Mouse (Mus musculus): ENCODE results near the gene Rptn. TPM values are rescaled to one million over a fixed set of nuclear protein-coding genes. Genes with fewer than 3 reads are reported as not detected.
A peak's percentile ranks its signal among the peaks of the same experiment; 100 is the strongest.

The Rptn gene
- total RNA-seq (2021), result not detected
- long read RNA-seq, experiment 1, result 0 reads
- long read RNA-seq, experiment 2, result 0 reads

DNA sequence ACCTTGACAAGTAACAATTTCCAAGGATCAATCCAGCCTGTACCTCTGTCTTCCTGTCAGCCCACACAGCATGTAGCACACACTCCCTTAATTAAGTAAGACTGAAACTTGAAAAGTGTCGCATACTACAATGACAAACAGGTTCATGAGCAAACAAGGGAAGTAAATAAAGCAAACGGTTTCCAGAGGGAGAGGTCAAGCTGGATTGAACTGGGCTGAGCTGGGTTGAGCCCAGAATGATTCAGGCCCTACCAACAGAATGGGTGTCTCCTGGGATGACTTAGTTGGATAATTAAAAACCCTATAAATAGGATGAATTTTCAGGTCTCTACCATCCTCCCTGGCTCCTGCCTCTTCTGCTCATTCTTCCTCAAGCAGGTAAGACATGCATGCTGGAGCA, at the start of gene Rptn:
Rptn (plus strand) TSS at position 334 of the 400 bp plus-strand sequence.
- no peak for DNase-seq

DNA sequence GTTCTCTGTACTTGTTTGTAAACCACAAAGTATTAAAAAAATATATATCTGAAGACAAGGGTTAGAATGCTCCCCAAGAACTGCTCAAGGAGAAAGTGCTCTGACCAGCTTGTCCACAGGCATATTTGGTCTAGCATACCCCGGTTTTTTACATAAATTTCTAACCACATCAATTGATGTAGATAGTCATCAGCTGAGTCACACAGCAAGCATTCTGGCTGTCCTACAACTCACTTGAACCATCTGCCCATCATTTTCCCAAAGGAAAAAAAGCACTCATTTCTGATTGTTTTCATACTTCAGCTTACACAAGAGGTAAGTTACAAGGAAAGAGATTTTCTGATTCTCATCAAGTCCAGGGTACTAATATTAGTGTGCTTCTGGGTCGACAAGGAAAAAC, 46.6 kb upstream of the Rptn start:
- no peak for DNase-seq

- peak; percentile 4 to 14 for DNase-seq
Measured at GRCm38 (mm10) chr3:93360045-93360444, 33.5 kb upstream of the Rptn start.

DNA sequence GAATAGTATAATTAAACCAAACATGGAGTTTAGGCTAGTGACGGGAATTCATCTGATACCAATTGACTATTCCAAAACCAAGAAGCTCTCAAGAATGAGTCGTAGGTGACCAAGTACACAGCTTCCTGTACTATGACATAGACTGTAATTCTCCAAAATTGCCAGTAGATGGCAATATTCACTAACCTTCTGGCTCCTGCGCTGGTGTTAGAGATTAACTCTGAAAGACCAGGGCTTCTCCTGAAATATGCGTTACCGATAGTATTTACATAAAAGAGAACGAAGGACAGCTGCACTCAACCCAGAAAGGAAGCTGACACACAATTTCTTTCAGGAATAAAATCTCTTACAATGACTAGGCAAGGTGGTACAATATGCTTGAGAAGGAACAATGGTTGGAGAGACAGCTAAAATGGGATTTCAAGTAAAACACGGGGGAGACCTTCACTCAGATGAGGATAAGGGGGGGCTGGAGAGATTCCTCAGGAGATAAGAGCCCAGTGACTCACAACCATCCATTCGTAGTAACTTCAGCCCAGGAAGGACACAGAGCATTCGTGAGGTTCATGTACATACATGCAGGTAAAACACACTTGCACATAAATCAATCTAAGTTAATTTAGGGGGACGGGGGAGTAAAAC, 31.4 kb upstream of the Rptn start:
- peak; percentile 8 to 16 for DNase-seq

GRCm38 (mm10) chr3:93366966-93367575, 26.4 kb upstream of the Rptn start:
- no peak for DNase-seq

GRCm38 (mm10) chr3:93368171-93368570, 25.3 kb upstream of the Rptn start:
- DNase-seq, result no peak

DNA sequence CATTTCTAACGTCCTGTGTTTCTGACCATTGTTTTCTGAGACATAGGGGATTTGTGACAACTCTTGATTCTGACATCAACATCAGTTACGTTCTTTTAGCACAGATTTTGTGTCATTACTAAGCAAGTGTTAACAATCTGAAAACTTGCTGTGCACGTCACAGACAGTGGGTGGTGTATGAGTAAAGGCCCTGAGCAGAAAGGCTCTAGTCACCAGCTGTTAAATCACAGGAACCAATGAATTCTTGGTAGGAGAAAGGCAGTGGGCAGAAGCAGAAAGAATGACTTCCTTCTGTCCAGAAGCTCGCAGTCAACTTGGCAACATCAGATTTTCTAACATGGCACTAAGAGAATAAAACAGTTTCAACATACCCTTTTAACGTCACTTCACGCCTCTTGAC, 20.1 kb upstream of the Rptn start:
- DNase-seq, result no peak

DNA sequence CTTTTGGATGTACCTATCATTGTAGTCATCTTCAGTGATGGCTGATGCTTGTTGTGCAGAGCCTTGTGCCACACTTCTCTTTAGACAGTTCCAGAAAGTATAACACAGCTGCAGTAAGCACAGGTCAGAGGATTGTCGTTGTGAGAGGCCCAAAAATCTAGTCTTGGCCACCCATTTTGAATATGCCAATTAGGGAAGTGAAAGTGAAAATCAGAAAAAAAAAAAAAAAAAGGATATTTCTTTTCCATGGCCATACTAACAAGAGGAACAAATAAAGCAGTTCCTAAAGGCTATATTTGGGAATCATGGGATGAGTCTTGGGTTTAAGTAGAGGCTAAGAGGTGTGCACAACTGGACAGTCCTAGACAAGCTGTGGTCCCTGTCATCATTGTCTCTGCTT, 18.3 kb upstream of the Rptn start:
- DNase-seq, result no peak

DNA sequence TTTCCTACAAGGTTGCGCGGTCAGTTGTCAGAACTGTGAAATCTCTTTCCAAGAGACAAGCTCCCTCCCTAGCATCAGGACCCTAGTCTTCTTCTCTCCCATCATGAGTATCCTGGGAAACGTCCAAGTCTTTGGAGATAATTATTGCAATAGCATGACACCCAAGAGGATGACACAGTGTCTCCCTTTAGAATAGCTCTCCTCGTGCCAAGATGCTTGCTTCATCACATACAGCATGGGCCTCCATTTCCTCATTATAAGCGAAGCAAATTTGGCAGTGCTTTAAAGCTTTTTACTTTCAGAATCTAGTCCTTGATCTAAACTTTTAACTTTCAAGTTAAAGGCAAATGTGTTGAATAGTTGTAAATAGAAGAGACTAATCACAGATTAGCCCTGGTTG, 17.9 kb upstream of the Rptn start:
- DNase-seq, result no peak

DNA sequence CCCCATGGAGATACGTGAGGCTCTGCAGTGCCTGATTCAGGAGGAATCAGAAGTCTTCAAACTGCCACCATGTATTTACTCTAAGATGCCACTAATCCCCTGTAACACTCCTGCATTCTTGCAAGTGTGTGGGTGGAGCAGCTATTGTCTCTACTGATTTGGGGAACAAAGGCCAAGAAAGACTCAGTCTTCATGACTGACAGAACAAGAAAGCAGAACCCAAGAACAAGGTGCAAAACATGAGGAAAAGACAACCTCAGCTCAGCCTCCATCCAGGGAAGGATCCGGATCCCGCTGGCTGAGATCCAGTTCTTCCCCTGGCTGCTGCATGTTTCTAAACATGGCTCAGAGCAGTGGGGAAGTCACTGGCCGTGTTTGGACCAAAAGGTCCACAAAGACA, 15.4 kb upstream of the Rptn start:
- DNase-seq, result no peak

DNA sequence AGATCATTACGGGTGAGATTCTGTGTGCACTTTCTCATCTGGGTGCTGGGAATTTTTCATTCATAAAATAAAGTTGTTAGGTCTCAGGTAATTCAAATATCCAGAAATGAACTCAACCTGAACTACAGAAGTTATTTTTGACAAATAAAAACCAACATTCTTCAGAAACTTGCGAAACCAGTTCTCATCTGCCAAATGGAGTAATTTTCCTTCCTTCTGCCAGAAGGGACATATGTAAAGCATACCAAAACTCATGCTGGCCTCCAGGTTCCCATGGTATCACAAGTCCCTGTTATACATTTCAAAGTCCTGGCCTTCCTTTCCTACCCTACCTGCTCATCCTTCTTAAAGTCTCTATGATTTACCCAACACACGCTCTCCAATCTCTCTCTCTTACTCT, 10.4 kb downstream of the Rptn start:
- no peak for DNase-seq

DNA sequence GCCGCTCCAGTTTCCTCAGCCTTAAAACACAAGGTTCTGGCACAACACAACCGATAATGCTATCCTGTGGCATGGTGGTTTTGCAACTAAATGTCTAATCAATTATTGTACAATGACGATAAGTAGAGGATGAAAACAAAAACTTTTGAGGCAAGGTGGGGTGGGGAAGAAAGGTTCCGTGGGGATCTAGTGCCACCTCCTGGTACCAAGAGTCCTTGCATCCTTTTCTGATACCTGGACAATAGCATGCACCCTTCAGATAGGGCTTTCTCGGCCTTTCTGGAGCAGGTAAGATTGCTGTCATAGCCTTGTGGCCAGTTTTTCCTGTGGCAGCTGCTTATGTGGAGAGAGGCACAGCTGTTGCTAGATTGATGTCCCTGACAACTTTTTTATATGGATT, 13.5 kb downstream of the Rptn start:
- peak in 1 of 2 experiments; percentile 9 for DNase-seq

DNA sequence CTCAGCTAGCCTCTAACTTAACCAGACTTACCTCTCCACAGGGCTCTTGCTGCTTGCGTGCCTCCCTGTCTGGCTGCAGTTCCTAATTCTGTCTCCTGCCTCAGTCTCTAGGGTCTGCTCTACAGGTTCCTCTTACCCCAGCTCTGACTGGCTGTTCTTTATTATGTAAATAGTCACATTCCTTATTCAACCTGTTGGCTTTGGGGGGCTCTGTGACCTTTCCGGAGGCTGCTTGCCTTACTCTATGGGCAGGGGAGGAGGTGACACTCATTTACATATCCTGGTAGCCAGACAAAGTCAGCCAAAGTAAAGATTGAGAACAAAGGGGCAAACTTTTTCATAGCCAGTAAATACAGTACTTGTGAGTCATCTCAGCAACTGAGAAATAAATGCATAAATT, 18.4 kb downstream of the Rptn start:
- DNase-seq, result no peak

GRCm38 (mm10) chr3:93431673-93432072, 38.2 kb downstream of the Rptn start:
- no peak for DNase-seq

DNA sequence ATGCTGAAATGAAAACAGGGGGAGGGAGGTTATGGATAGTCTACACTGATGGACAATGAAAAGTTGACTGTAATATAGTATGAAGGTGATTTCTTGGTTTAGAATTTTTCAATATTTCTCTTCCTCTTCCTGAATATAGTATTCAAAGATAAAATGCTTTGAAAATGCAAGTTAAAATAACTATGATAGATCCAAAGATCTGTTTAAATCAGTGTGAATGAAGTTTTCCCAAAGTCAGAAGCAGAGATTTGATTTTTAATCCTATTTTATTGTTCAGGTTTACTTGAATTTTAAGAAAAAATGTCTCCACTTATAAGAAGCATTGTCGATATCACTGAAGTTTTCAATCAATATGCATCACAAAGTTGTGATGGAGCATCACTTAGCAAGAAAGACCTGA, 48.5 kb downstream of the Rptn start, which contains the start of gene Tchh:
Tchh (plus strand) TSS at position 301 of the 400 bp plus-strand sequence.
- no peak for DNase-seq

DNA sequence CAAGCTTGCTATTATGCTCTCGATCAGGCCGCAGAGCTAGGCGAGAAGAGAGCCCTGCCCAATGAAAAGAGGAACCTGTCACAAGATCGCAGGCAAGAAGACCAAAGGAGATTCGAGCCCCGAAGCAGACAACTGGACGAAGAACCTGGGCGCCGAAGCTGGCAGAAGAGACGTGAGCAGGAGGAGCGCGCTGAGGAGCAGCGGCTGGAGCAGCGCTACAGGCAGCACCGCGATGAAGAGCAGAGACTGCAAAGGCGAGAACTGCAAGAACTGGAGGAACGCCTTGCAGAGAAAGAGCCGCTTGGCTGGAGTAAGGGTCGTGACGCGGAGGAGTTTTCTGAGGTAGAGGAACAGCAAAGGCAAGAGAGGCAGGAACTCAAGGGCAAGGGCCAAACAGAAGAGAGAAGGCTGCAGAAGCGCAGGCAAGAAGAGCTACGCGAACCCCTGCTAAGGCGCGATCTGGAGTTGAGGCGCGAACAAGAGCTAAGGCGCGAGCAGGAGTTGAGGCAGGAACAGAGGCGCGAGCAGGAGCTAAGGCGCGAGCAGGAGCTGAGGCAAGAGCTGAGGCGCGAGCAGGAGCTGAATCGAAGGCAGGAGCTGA, 50.1 kb downstream of the Rptn start:
- DNase-seq, result peak; percentile 39 to 48

DNA sequence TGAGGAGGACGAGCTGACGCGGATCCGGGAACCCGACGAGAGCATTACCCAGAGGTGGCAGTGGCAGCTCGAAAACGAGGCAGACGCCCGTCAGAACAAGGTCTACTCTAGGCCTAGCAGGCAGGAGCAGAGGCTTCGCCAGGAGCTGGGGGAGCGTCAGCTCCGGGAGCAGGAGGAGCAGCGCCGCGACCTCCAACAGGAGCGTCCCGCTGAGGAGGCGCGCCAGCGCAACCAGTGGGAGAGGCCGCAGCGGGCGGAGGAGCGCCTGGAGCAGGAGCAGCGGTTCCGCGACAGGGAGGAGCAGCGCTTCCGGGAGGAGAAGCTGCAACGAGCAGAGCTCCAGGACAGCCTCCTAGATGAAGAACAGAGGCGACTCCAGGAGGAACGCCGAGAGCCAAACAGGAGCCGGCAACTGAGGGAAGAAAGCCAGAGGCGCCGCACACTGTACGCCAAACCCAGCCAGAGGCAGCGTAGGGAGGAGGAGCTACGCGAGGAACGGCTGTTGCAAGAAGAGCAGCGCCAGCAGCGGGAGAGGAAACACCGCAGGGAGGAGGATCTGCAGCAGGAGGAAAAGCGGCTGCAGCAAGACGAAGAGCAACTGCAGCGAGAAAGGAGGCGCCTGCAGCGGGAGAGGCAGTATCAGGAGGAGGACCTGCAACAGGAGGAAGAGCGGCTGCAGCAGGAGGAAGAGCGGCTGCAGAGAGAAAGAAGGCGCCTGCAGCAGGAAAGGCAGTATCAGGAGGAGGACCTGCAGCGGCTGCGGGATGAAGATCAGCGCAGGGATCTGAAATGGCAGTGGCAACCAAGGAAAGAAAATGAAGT, 51.1 kb downstream of the Rptn start:
- DNase-seq, result peak; percentile 78 to 83

DNA sequence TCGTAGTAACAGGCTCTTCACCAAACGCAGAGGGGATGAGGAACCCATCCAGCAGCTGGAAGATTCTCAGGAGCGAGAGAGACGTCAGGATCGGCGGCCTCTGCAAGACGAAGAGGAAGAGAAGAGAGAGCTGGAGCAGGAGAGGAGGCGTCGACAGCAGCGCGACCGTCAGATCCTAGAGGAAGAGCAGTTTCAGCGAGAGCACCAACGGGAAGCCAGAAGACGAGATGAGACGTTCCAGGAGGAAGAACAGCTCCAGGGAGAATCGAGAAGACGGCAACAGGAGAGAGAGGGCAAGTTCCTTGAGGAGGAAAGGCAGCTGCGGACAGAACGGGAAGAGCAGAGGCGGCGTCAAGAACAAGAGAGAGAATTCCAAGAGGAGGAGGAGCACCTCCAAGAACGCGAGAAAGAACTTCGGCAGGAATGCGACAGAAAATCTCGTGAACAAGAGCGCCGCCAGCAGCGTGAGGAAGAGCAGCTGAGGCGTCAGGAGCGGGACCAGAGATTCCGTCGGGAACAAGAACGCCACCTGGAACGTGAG, 51.7 kb downstream of the Rptn start:
- peak; percentile 15 to 40 for DNase-seq

GRCm38 (mm10) chr3:93446128-93446755, 52.7 kb downstream of the Rptn start:
- DNase-seq, result peak; percentile 29 to 34

DNA sequence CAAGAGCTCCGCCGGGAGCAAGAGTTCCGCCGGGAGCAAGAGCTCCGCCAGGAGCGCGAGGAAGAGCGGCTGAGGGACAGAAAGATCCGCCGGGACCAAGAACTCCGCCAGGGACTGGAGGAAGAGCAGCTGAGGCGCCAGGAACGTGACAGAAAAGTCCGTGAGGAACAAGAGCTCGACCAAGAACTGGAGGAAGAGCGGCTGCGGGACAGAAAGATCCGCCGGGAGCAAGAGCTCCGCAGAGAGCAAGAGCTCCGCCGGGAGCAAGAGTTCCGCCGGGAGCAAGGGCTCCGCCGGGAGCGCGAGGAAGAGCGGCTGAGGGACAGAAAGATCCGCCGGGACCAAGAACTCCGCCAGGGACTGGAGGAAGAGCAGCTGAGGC, 53.2 kb downstream of the Rptn start:
- DNase-seq, result peak in 1 of 2 experiments; percentile 21

- peak; percentile 60 to 67 for DNase-seq
Measured at GRCm38 (mm10) chr3:93447138-93447841, 53.8 kb downstream of the Rptn start.

Data from heart, adult 18-20 months (tissue).